Mouse (Mus musculus): ENCODE results near the gene Nfya.

DNA sequence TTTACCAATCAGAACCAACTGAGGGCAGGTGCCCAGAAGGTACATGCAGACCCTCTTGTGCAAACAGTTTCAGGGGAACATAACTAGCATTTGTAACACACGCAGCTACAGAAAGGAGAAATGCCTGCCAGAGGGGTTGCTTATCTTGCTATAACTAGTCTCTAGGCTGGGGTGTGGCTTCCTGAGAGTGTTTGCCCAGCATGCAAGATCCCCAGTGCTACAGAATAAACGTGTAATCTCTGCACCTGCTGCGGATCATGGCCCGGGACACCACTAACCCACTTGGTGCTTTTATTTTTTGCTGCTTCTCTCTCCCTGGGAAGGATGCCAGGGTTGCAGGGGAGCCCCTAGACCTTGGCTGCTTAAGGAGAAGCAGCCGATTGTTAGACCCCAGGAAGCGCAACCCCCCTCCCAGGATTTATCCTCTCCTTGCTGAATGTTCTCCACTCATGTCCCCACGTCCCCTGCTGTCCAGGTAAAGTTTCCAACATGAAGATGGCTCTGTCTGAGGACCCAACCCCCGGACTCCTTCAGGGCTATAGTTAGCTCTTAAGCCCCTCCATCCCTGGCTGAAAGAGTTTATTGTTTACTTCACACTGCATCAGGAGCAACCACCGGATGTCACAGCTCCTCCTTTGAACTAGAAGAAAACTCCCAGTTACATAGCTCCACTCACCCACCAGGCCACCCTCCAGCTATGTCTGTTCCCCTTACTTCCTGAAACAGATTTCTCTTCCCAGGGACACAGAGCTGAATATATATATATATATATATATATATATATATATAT lies 16.3 kb upstream of the Nfya start:
- TF ChIP-seq ZNF384 (IDR thresholded peaks at IDR 0.05; ENCODE audit: low read depth, low read length) (no peak), HCFC1 (IDR thresholded peaks at IDR 0.05; ENCODE audit: borderline replicate concordance, insufficient read depth, low read length) (no peak)

Measured in ES-E14 (cell line).